Mouse (Mus musculus): ENCODE data around the gene Mgll.

DNA sequence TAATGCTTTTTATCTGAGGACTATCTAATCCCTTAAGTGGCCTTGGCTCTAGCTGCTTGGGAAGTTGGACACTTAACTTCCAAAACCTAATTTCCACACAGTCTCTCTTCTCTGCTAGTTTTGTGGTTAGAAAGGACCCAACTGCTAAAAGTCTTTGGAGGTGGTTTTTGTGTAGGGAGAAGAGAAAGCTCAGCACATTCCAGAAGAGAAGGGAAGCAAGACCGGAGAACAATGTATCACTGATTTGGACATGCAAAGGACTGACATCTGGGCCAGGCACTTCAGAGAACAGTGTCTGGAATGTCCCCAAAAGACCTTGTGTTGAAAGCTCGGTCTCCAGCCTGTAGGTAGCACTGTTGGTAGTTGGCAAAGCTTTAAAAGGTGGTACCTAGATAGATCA, 46.5 kb upstream of the Mgll start:
- TF ChIP-seq GATA1 (IDR thresholded peaks at IDR 0.05; ENCODE audit: low read length) (no peak), TAL1 (IDR thresholded peaks at IDR 0.05; ENCODE audit: low read length) (no peak)

All from erythroblast, embryonic 14.5 days (primary cell).